Mouse (Mus musculus): ENCODE measurements around the gene Ift20. TPM values are rescaled to one million over a fixed set of nuclear protein-coding genes. Genes with fewer than 3 reads are reported as not detected.
"Not testable (repeated sequence)": the region's sequence is repeated elsewhere in the genome, so short reads cannot be mapped to it uniquely, and the experiment has no call there.

Ift20 gene
- polyA plus RNA-seq, 1 experiment from 2014 or later: 111 TPM

DNA sequence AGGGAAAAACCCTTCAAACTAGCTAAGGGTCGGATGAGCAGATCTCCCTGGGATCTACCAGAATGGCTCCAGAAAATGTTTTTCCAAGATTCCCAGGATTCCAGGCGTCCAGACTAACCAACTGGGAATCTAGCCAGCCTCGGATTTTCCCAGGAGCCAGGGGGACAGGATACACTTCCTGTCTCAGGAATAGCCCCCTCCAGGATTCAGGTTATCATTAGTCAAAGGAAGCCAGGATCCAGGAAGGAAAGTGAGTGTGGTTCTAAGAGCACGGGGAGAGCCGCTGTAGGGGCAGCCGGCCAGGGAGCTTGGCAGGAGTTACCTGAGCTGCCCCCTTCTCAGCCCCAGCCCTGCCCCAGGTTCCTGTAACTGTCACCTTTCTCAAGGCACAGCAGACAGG is 5.1 kb upstream of the Ift20 start:
- no peak overlapping the region for H3K4me2 ChIP-seq (replicated peaks; ENCODE audit: low read depth, low read length)
- H3K27ac ChIP-seq (ENCODE audit: low read depth, low read length): no peak overlapping the region
- no peak overlapping the region for H3K9ac ChIP-seq (ENCODE audit: low read depth, low read length)
- ATAC-seq (ENCODE audit: low FRiP score) (no peak), DNase-seq (ENCODE audit: low spot score) (no peak)
- H3K4me1 ChIP-seq (replicated peaks; ENCODE audit: control insufficient read depth, insufficient read depth, low read length): no peaks in the 10 kb centered on the region; the same call in 1 of the 2 replicates
- no peak overlapping the region for H3K4me3 ChIP-seq (ENCODE audit: low read depth, low read length)
- H3K27me3 ChIP-seq (ENCODE audit: control insufficient read depth, insufficient read depth, low read length): no peaks in the 10 kb centered on the region
- WGBS: 84% methylated on average over 6 of the region's 6 CpGs
- no peaks in the 10 kb centered on the region; the same call in 1 of the 2 replicates for H3K36me3 ChIP-seq (ENCODE audit: control insufficient read depth, insufficient read depth, low read length)
- no peaks in the 10 kb centered on the region for H3K9me3 ChIP-seq (ENCODE audit: control insufficient read depth, low read length)

DNA sequence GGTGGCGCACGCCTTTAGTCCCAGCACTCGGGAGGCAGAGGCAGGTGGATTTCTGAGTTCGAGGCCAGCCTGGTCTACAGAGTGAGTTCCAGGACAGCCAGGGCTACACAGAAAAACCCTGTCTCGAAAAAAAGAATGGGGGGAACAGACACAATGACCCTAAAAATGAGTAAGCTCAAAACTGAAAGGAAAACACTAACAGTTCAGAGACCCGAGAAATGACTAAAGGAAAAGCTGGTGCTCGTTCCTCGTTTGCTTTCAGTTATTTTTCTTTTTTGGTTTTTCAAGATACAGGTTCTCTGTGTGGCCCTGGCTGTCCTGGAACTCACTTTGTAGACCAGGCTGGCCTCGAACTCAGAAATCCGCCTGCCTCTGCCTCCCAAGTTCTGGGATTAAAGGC is 4.6 kb upstream of the Ift20 start:
- not testable (repeated sequence) for H3K36me3 ChIP-seq (ENCODE audit: control insufficient read depth, insufficient read depth, low read length); H3K4me3 ChIP-seq (ENCODE audit: low read depth, low read length); H3K27me3 ChIP-seq (ENCODE audit: control insufficient read depth, insufficient read depth, low read length); H3K9me3 ChIP-seq (ENCODE audit: control insufficient read depth, low read length); H3K4me2 ChIP-seq (replicated peaks; ENCODE audit: low read depth, low read length); H3K4me1 ChIP-seq (replicated peaks; ENCODE audit: control insufficient read depth, insufficient read depth, low read length); H3K9ac ChIP-seq (ENCODE audit: low read depth, low read length); DNase-seq (ENCODE audit: low spot score); H3K27ac ChIP-seq (ENCODE audit: low read depth, low read length); ATAC-seq (ENCODE audit: low FRiP score)
- 94% methylated on average over 9 of the region's 10 CpGs for WGBS

DNA sequence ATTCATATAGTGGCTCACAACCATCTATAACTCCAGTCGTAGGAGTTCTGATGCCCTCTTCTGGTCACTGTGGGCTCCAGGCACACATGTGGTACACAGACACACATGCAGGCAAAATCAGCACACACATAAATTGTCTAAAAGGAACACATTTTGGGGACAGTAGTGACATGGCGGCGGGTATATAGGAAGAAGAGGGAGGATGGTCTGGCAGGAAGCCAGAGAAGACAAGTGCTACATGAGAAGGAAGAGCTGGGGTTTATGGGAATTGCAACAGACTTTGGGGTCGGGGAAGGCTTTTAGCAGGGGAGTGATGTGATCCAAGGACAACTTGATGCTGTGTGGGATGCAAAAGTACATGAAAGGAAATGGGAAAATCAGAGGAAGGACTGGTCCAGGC is 1.6 kb upstream of the Ift20 start:
- no peak overlapping the region for H3K9ac ChIP-seq (ENCODE audit: low read depth, low read length)
- H3K36me3 ChIP-seq (ENCODE audit: control insufficient read depth, insufficient read depth, low read length): no peaks in the 10 kb centered on the region
- H3K27me3 ChIP-seq (ENCODE audit: control insufficient read depth, insufficient read depth, low read length): no peaks in the 10 kb centered on the region
- H3K4me1 ChIP-seq (replicated peaks; ENCODE audit: control insufficient read depth, insufficient read depth, low read length): peaks cover 2% of the 10 kb centered on the region
- H3K27ac ChIP-seq (ENCODE audit: low read depth, low read length): no peak overlapping the region
- ATAC-seq (ENCODE audit: low FRiP score) (no peak), DNase-seq (ENCODE audit: low spot score) (no peak)
- H3K4me2 ChIP-seq (replicated peaks; ENCODE audit: low read depth, low read length): no peak overlapping the region
- H3K4me3 ChIP-seq (ENCODE audit: low read depth, low read length): no peak overlapping the region
- WGBS: 88% methylated on average over 4 of the region's 4 CpGs
- H3K9me3 ChIP-seq (ENCODE audit: control insufficient read depth, low read length): no peaks in the 10 kb centered on the region

DNA sequence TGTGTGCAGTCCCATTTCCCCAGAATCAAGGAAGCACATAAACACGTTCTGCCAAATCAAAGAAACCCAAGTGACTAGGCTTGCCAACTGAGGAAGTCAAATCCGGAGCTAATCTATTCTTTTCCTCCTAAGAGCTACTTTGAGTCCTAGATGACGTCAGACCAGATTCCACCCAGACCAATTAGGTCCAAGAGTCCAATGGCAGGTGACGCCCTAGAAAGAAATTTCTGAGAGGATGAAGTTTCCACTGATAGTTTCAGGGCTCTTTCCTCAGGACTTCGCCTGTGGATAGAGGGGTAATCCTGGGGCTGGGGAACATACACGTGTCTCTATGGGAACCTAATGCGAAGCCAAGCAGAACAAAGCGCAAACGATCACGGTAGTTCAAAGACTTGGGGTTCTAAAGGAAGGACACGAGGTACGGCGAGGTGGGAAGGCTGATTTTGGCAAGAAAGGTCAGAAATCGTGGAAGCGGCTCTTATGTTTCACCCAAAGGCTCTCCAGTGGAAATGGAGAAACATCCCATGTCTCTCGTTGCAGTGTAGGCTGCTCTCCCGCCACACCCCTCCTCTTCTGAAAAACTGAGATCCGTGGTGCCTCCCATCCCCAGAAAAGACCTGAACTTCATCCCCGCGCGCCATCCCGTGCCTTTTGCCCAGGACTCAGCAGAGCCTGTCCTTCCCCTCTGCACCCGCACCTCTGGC is 633 bp upstream of the Ift20 start:
- Histone ChIP-seq H3K9ac (ENCODE audit: low read depth, low read length) (peak overlapping the region; percentile 67), H3K9me3 (ENCODE audit: control insufficient read depth, low read length) (no peaks in the 10 kb centered on the region), H3K4me1 (replicated peaks; ENCODE audit: control insufficient read depth, insufficient read depth, low read length) (peaks cover 2% of the 10 kb centered on the region), H3K36me3 (ENCODE audit: control insufficient read depth, insufficient read depth, low read length) (no peaks in the 10 kb centered on the region), H3K27ac (ENCODE audit: low read depth, low read length) (peak overlapping the region; percentile 79), H3K4me2 (replicated peaks; ENCODE audit: low read depth, low read length) (peak overlapping the region; percentile 82), H3K27me3 (ENCODE audit: control insufficient read depth, insufficient read depth, low read length) (no peaks in the 10 kb centered on the region), H3K4me3 (ENCODE audit: low read depth, low read length) (peak overlapping the region; percentile 80)
- ATAC-seq (ENCODE audit: low FRiP score) (peak; percentile 28; the same call in 1 of the 2 replicates), DNase-seq (ENCODE audit: low spot score) (no peak)
- WGBS: 1% methylated on average over 23 of the region's 23 CpGs

DNA sequence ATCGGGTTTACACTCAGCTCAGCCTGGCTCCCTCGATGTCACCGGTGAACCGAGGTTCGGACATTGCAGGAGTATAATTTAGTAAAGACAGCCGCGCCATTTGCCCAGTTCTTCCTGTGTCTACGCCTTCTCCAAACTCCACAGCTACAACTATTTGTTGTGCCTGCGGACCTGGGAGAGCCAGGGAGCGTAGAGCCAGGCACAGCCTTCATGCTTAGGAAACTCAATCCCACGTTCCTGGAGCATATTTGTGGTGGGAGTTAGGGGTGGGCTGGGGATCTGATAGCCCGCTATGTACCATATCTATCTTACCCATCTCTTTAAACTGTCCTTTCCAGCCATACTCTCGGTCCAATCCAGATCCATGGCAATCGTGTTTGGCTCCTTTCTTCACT is 526 bp downstream of the Ift20 start:
- peak overlapping the region; percentile 84 for H3K9ac ChIP-seq (ENCODE audit: low read depth, low read length)
- peaks cover 2% of the 10 kb centered on the region for H3K4me1 ChIP-seq (replicated peaks; ENCODE audit: control insufficient read depth, insufficient read depth, low read length)
- H3K9me3 ChIP-seq (ENCODE audit: control insufficient read depth, low read length): no peaks in the 10 kb centered on the region
- peak overlapping the region; percentile 80 for H3K4me3 ChIP-seq (ENCODE audit: low read depth, low read length)
- WGBS: 5% methylated on average over 14 of the region's 14 CpGs
- H3K27me3 ChIP-seq (ENCODE audit: control insufficient read depth, insufficient read depth, low read length): no peaks in the 10 kb centered on the region
- ATAC-seq (ENCODE audit: low FRiP score) (no peak; the same call in 1 of the 2 replicates), DNase-seq (ENCODE audit: low spot score) (no peak)
- H3K36me3 ChIP-seq (ENCODE audit: control insufficient read depth, insufficient read depth, low read length): peaks cover 2% of the 10 kb centered on the region; the same call in 1 of the 2 replicates
- peak overlapping the region; percentile 82 for H3K4me2 ChIP-seq (replicated peaks; ENCODE audit: low read depth, low read length)
- 0 out of 2 replicates have a peak overlapping the region, but pooled peaks have one; percentile 61 for H3K27ac ChIP-seq (ENCODE audit: low read depth, low read length)

DNA sequence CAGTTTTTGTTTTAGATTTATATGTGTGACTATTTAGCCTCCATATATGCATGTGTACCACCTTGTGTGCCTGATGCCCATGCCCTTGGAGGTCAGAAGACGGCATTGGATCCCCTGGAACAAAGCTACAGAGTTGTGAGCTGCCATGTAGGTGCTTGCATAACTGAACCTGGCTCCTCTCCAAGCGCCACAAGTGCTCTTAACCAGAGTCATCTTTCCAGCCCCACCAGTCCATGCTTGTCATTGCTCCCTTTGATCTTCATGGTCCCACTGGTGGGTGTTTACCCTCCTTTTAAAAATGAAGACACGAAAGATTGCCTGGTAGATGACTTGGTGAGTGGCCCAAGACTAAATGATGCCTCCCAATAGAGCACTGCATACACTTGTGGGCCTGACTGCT is 4.2 kb downstream of the Ift20 start:
- Histone ChIP-seq H3K4me1 (replicated peaks; ENCODE audit: control insufficient read depth, insufficient read depth, low read length) (peaks cover 2% of the 10 kb centered on the region), H3K36me3 (ENCODE audit: control insufficient read depth, insufficient read depth, low read length) (peaks cover 2% of the 10 kb centered on the region; the same call in 1 of the 2 replicates), H3K27ac (ENCODE audit: low read depth, low read length) (no peak overlapping the region), H3K4me2 (replicated peaks; ENCODE audit: low read depth, low read length) (no peak overlapping the region), H3K4me3 (ENCODE audit: low read depth, low read length) (no peak overlapping the region), H3K9ac (ENCODE audit: low read depth, low read length) (no peak overlapping the region), H3K9me3 (ENCODE audit: control insufficient read depth, low read length) (no peaks in the 10 kb centered on the region), H3K27me3 (ENCODE audit: control insufficient read depth, insufficient read depth, low read length) (no peaks in the 10 kb centered on the region)
- 86% methylated on average over 3 of the region's 3 CpGs for WGBS
- no peak for DNase-seq (ENCODE audit: low spot score)
- no peak for ATAC-seq (ENCODE audit: low FRiP score)

DNA sequence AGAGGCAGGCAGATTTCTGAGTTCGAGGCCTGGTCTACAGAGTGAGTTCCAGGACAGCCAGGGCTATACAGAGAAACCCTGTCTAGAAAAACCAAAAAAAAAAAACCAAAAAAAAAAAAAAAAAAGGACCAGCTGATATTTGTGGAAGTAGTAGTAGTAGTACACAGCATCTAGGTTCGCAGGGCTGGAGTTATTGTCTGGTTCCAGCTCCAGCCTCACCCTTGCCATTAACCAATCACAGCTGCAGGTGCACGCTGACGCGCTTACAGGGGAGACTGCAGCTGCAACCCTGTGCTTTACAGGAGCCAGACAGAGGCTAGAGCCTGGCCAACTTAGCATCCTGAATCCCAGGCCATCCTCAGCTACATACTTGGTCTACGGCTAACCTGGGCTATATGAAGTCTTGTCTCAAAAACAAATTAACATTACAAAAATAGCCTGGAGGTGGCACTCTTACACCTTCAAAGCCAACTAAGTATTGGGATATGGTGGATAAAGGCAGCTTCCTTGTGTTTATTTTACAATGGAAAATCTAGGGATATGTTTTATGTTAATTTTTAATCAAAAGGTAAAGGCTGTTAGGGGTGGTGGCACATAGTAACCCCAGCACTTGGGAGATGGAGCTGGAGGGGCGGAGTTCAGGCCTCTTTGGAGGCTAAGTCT is 8.4 kb downstream of the Ift20 start:
- Histone ChIP-seq H3K9ac (ENCODE audit: low read depth, low read length) (no peak overlapping the region), H3K9me3 (ENCODE audit: control insufficient read depth, low read length) (no peaks in the 10 kb centered on the region), H3K4me3 (ENCODE audit: low read depth, low read length) (no peak overlapping the region), H3K36me3 (ENCODE audit: control insufficient read depth, insufficient read depth, low read length) (peaks cover 2% of the 10 kb centered on the region; the same call in 1 of the 2 replicates), H3K27me3 (ENCODE audit: control insufficient read depth, insufficient read depth, low read length) (no peaks in the 10 kb centered on the region), H3K4me1 (replicated peaks; ENCODE audit: control insufficient read depth, insufficient read depth, low read length) (no peaks in the 10 kb centered on the region; the same call in 1 of the 2 replicates), H3K4me2 (replicated peaks; ENCODE audit: low read depth, low read length) (no peak overlapping the region), H3K27ac (ENCODE audit: low read depth, low read length) (no peak overlapping the region)
- DNase-seq (ENCODE audit: low spot score): no peak
- no peak for ATAC-seq (ENCODE audit: low FRiP score)
- WGBS: 97% methylated on average over 7 of the region's 7 CpGs

DNA sequence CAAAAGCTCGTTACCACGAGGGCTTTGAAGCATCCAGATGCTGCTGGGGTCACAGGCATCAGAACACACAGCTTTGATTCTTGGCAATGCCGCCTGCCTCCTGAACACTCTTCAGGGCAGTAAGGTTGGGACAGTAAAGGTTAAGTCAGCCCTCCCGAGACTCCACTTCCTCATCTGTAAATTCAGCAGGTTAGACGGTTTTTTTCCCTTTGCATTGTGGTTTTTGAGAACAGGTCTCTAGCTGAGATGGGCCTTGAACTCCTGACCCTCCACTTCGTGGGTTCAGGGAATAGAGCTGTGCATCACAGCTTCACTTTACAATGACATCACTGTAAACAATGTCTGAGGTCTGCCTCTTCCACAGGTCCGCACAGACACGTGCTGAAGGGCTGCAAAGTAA is 9.0 kb downstream of the Ift20 start:
- H3K4me3 ChIP-seq (ENCODE audit: low read depth, low read length): no peak overlapping the region
- H3K4me1 ChIP-seq (replicated peaks; ENCODE audit: control insufficient read depth, insufficient read depth, low read length): no peaks in the 10 kb centered on the region; the same call in 1 of the 2 replicates
- DNase-seq (ENCODE audit: low spot score): no peak
- peaks cover 2% of the 10 kb centered on the region; the same call in 1 of the 2 replicates for H3K36me3 ChIP-seq (ENCODE audit: control insufficient read depth, insufficient read depth, low read length)
- H3K9me3 ChIP-seq (ENCODE audit: control insufficient read depth, low read length): no peaks in the 10 kb centered on the region
- WGBS: 77% methylated on average over 8 of the region's 8 CpGs
- no peak overlapping the region for H3K9ac ChIP-seq (ENCODE audit: low read depth, low read length)
- H3K27me3 ChIP-seq (ENCODE audit: control insufficient read depth, insufficient read depth, low read length): no peaks in the 10 kb centered on the region
- no peak for ATAC-seq (ENCODE audit: low FRiP score)
- H3K4me2 ChIP-seq (replicated peaks; ENCODE audit: low read depth, low read length): no peak overlapping the region
- no peak overlapping the region for H3K27ac ChIP-seq (ENCODE audit: low read depth, low read length)
